Mouse (Mus musculus) ES-CJ7 (cell line): ENCODE results near the gene Fkbp2.
"Not testable (repeated sequence)": the region's sequence is repeated elsewhere in the genome, so short reads cannot be mapped to it uniquely, and the experiment has no call there.

Source experiments
- DNase-seq: peaks from one replicate; pipeline ENCODE4 v3.0.0; 2011; ENCODE audit warnings: low read depth, low spot score

The Fkbp2 gene

DNA sequence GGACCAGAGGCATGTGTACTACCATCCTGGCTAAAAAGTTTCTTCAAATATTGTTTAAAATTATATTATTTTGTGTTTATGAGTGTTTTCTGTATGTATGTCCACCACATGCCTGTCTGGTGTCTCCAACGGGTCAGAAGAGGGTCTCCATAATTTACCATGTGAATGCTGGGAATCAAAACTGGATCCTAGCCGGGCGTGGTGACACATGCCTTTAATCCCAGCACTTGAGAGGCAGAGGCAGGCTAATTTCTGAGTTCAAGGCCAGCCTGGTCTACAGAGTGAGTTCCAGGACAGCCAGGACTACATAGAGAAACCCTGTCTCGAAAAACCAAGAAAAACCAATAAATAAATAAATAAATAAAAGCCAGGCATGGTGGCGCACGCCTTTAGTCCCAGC lies 10.9 kb upstream of the Fkbp2 start:
- not testable (repeated sequence) for DNase-seq

GRCm38 (mm10) chr19:6990712-6991111 lies 10.4 kb upstream of the Fkbp2 start:
- DNase-seq: no peak

GRCm38 (mm10) chr19:6989251-6989650 lies 8.9 kb upstream of the Fkbp2 start:
- DNase-seq: no peak

- no peak for DNase-seq
Measured at GRCm38 (mm10) chr19:6987904-6988285, 7.6 kb upstream of the Fkbp2 start.

DNA sequence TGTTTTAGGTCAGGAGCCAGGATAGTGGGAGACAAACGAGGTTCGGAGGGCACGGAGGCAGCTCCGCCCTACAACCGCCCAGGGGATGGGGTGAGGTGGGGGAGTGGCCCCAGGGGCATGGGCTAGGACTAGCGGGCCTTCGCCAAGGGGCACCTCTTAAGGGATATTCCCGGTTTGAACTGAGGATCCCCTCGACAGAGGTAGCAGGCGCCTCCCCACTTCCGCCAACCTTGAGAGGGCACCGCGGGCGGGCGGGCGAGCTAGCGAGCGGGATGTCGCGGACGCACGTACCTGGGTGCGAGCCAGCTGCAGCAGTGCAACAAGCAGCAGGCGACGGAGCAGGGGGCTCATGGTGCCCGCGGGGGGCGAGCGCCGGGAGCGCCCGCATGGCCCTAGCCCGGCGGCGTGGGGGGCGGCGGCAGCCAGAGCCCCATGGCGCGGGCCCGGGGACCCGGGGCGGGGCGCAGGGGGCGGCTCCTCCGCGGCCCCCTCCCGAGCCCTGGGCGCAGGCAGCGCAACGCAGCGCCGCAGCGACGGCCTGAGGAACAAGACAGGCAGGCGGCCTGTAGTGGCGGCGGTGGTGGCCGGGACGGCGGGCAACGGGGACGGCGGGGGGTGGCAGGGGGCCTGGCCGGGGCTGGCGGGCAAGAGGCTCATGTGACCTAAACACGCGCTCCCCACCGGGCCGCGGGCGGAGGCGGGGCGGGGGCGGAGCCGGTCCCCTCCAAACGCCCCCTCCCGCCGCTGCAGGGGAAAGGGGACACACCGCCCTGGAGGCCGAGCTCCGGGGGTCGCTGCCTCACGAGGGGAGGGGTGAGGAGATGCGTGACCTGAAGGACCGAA lies 7.0 kb upstream of the Fkbp2 start, which contains the start of gene Vegfb:
Gene Vegfb (minus strand): TSS at position 591 of the 843 bp plus-strand sequence.
- no peak for DNase-seq

DNA sequence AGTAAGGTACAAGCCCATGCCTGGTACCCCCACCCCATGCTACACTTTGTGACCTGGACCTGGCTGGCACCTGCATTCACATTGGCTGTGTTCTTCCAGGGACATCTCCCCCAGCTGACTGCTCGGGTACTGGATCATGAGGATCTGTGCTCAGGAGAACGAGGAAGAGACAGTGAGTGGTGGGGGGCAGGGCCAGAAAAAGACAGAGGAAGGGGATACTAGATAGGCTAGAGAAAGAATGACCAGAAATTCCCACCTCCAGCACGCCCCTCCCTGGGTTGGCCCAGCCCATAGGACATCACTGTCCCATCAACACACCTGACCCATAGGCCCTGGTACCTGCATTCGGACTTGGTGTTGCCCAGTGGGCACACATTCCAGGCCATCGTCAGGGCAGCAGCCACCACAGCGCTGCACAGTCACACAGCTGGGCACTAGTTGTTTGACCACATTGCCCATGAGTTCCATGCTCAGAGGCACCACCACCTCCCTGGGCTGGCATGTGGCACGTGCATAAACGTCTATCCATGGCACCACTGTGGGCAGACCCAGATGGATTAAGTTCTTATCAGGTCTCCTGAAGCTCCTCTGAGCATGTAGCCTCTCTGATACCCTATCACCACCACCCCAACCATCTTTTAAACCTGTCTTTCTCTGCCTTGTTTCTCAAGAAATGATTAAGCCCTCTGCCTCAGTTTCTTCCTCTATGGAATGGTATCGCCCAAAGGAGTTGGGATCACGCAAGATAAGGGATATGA lies 5.8 kb upstream of the Fkbp2 start:
- no peak for DNase-seq

- DNase-seq: peak; percentile 45
Measured at GRCm38 (mm10) chr19:6985300-6985699, 5.0 kb upstream of the Fkbp2 start.

GRCm38 (mm10) chr19:6983621-6984020 lies 3.3 kb upstream of the Fkbp2 start:
- DNase-seq: no peak

GRCm38 (mm10) chr19:6981465-6981864 lies 1.2 kb upstream of the Fkbp2 start:
- DNase-seq: no peak

DNA sequence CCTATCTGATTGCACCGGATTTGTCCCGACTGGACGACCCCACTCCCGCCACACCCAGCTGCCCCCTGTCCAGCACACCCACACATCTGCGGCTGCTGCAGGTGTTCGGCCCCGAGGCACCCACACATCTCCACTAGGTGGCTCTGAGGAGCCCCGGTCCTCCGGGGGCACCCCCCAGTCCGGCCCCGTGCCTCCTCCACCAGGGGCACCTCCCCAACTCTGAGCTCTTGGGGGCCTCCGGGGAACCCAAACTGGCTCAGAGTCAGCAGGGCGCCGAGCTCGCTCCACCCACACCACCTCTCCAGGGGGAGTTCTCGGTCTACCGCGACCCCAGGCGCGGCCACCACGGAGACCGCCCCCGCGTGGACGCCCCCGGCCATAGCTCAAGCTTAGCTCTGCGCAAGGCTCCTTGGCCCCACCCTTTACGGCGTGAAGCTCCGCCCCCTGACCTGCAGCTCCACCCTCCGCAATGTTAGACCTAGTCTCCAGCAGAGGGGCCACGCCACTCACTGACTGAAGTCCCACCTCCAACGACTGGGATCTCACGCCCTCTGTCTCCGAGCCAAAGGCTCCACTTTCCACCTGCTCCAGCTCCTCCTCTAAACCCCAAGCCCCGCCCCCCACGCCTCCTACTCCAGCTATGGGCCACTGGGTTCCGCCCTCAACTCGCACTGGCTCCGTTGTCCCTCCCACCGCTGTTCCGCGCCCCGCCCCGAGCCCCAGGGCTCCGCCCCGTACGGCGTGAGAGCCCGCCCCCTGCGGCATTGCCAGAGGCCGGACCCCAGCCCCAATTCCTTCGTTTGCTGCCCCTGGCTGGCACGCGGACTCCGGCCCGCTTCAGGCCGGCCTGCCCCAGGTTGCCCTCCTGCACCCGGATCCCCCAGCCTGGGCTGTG lies 568 bp downstream of the Fkbp2 start:
- peak; percentile 100 for DNase-seq

GRCm38 (mm10) chr19:6979001-6979479 lies 1.3 kb downstream of the Fkbp2 start:
- DNase-seq: peak; percentile 49

DNA sequence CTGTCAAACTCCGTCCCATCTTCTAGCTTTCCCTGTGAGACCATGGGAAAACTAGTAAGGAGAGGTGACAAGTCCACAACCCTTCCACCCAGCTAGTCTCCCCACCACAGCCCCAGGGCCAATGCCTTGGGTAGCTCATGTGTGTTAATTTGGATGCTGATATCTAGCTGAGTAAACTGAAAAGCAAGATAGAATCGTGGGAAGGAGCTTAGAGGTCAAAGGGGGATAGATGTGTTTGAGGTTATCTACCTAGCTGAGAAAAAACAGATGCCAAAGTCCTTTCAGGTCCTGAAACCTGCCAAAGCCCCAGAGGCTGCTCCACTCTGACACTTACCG lies 1.7 kb downstream of the Fkbp2 start:
- DNase-seq: no peak

GRCm38 (mm10) chr19:6977759-6978638 lies 2.3 kb downstream of the Fkbp2 start:
- DNase-seq: no peak

DNA sequence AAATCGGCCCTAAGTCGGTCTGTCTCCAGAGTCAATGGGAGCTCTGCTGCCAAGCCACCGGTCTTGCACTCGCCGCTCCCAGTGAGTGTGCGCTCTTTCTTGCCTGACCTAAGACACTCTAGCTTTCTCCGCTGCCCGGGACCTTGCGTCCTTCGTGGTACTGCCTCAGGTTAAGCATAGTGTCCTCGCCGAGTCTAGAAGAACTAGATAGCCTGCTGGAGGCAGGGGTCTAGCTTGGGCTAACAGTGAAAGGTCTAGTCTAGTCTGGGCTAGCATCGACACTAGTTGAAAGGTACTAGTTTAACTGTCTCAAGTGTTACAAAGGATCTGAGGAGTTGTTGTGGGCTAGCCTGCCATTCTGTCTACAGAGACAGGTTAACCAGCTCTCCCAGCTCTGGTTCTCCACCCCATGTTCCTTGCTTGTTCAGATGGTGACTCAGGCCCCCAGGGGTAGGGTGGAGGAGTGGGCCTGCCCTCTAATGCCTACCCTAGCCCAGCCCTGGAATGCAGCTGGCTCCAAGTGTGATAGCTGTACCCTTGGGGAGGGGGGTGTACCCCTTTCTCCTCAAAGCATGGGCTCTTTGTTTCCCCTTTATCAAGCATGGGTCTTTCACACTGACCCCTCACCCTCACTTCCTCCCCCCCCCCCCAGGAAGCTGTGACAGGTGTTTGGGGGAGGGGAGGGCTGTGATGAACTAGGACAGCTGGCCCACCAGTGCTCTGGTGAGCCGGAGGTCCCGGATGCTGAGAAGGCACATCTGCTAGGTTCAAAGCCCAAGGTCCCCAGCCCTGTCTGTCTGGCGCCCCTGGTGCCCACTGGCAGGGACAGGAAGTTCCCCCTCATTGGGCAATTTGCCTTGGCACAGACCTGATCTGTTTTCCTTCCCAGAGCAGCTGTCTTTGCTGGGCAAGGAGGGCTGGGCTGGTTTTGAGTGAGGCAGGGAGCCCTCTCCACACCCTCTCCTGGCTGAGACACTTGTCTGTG lies 4.5 kb downstream of the Fkbp2 start, which contains the start of gene Plcb3:
Gene Plcb3 (minus strand): TSS at position 934 of the 985 bp plus-strand sequence.
- DNase-seq: peak; percentile 57

GRCm38 (mm10) chr19:6974211-6975205 lies 5.8 kb downstream of the Fkbp2 start, which contains the start of gene Ppp1r14b:
Ppp1r14b (plus strand) TSS chr19:6974968.
- DNase-seq: peak; percentile 91

DNA sequence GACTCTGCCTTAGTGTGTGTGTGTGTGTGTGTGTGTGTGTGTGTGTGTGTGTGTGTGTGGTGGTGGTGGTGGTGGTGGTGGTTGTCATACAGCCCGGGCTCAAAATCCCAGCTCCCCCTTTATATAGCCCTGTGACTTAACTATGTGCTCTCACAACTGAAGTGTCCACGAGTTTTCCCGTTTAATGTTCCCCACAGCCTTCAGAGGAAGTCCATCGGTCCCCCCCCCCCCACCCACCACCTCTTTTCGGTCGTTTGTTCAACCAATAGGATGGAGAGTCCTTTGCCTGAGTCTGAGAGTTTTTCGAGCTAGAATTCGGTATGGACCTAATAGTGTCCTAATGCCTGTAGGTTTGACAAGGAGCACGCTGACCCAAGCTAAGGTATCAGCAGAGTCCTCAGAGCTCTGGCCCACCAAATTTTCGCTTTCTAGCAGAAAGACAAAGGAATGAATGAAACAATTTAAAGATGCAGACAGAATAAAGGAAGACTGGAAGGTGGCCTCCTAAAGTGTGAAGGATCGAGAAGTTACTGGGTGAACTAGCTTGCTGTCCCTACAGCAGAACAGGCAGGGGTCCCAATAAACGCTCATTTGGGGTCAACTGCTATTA lies 6.6 kb downstream of the Fkbp2 start:
- DNase-seq: no peak

- no peak for DNase-seq
Measured at GRCm38 (mm10) chr19:6972247-6972917, 7.9 kb downstream of the Fkbp2 start.
